Mouse (Mus musculus) megakaryocyte-erythroid progenitor cell, adult 5 weeks (primary cell): Measurements from ENCODE around the gene Kifc5b. TPM values are rescaled to one million over a fixed set of nuclear protein-coding genes. Genes with fewer than 3 reads are reported as not detected.

ENCODE experiments used
- polyA plus RNA-seq: library from polyadenylated mRNA; stranded (reverse); fragments of >175 nt; gene quantifications from 2 replicates; pipeline ENCODE4 v1.2.3, GENCODE M21; 2012

Gene Kifc5b
- 24.9 and 25.1 TPM in 2 replicates for polyA plus RNA-seq

GRCm38 (mm10) chr17:26916711-26917482 is at the start of gene Kifc5b:
TSS of gene Kifc5b (plus strand) at chr17:26917091.

GRCm38 (mm10) chr17:26932839-26933398 is 16.0 kb downstream of the Kifc5b start, which contains the start of gene Phf1:
TSS of gene Phf1 (plus strand) at chr17:26933052.

GRCm38 (mm10) chr17:26939178-26939972 is 22.5 kb downstream of the Kifc5b start, which contains the start of gene Cuta:
TSS of gene Cuta (minus strand) at chr17:26939569.

GRCm38 (mm10) chr17:26941031-26941789 is 24.3 kb downstream of the Kifc5b start, which contains the start of gene Syngap1:
TSS of gene Syngap1 (plus strand) at chr17:26941253.

GRCm38 (mm10) chr17:26972703-26973574 is 56.0 kb downstream of the Kifc5b start, which contains the start of gene Zbtb9:
TSS of gene Zbtb9 (plus strand) at chr17:26973167.

Other genes with a start within 250 kb of the Kifc5b start
- gene Crebrf, start 201.4 kb upstream of the Kifc5b start, polyA plus RNA-seq = 1.5 and 2.3 TPM in 2 replicates
- gene Bnip1, start 136.0 kb upstream of the Kifc5b start, polyA plus RNA-seq = 22.3 and 26.4 TPM in 2 replicates
- 0.04 TPM in 1 of 2 replicates, not detected in the other for gene Nkx2-5, start 72.1 kb upstream of the Kifc5b start, polyA plus RNA-seq
- 48.1 and 52.8 TPM in 2 replicates for gene Phf1, start 16.0 kb downstream of the Kifc5b start, polyA plus RNA-seq
- gene Cuta, start 22.5 kb downstream of the Kifc5b start, polyA plus RNA-seq = 458 and 468 TPM in 2 replicates
- gene Syngap1, start 24.2 kb downstream of the Kifc5b start, polyA plus RNA-seq = 18.5 and 29.4 TPM in 2 replicates
- 5.6 and 5.7 TPM in 2 replicates for gene Zbtb9, start 56.1 kb downstream of the Kifc5b start, polyA plus RNA-seq
- 241 and 300 TPM in 2 replicates for gene Bak1, start 111.9 kb downstream of the Kifc5b start, polyA plus RNA-seq
- 9.0 and 10.8 TPM in 2 replicates for gene Itpr3, start 140.2 kb downstream of the Kifc5b start, polyA plus RNA-seq
- 236 and 242 TPM in 2 replicates for gene Uqcc2, start 216.8 kb downstream of the Kifc5b start, polyA plus RNA-seq